Mouse (Mus musculus): Measurements from ENCODE around the gene Zfp609.

DNA sequence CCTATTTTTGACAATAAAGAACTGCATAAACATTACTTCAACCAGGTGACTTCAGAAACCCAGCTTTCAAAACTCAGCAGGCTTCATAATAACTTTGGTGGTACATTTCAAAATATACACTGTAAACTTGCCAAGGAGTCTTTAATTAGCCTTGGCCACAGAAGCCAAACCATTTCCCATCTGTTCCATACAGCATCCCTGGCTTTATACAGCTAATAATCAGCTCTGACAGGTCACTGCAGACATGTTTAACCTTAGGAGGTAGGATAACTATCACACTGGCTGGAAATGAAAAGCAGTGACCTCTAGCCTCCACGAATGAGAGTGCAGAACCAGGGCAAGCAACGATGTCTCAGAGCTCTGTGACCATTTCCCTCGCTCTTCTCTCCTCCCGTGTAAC lies 27.6 kb downstream of the Zfp609 start:
- no peak for TF ChIP-seq CTCF (IDR thresholded peaks at IDR 0.05; ENCODE audit: extremely low read depth, insufficient read length, insufficient replicate concordance, low read depth, low read length)
- TF ChIP-seq POLR2A (IDR thresholded peaks at IDR 0.05; ENCODE audit: low read depth, low read length) = no peak
